Mouse (Mus musculus) Muller cell, postnatal 12 days (primary cell): ENCODE measurements around the gene Kl.

Experiments
- DNase-seq: peaks from one replicate; pipeline ENCODE4 v3.0.0-alpha.2; 2015; ENCODE audit errors: inconsistent ontology term

The Kl gene

DNA sequence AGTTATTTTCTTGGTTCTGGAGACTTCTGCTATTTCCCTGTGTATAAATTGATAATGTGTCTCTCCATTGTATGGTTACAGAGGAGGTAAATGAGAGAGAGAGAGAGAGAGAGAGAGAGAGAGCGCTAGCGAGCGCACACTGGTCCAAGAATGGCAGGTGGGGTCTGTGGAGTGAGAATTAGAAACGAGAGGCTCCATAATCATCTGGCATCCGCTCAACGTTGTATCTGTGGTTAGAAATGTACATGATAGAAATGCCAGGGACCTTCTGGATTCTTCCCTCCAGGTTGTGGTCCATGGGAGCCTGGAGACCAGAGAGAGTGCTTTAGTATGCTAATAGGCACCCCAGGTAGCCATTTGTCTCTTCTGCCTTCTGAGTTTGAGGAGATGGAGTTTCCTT is 76.5 kb downstream of the Kl start:
- no peak for DNase-seq

DNA sequence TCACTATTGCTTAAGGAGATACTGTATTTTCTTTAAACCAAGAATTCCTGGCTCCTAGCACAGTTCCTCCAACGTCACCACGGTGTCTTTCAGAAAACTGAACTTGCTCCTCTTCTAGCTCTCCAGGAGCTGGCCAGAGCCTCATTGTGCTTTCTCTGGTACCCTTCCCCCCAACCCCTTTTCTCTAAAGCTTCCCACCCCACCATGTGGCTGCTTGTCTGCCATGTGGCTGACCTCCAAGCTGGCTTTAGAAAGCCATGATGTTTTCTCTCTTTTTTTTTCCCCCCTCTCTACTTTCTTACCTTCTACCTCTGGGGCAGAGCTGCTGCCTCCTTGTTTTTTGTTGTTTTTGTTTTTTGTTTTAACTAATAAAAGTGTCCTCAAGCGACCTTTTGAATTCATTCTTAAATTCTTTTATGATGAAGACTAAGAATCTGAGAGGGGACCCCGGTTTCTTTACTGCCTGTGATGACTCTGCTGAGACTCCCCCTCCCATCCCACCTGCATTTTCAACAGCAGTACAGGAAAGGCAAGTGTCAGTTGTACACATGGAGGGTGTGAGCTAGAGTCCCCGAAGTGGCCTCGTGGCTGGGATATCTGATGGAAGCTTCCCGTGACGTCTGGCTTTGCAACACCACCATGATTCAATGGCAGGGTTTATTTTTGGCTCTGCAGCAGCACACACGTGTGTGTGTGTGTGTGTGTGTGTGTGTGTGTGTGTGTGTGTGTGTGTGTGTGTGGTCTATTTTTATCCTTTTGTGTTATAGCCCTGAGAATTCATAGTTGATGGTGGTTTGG is 82.5 kb downstream of the Kl start:
- DNase-seq, result no peak

DNA sequence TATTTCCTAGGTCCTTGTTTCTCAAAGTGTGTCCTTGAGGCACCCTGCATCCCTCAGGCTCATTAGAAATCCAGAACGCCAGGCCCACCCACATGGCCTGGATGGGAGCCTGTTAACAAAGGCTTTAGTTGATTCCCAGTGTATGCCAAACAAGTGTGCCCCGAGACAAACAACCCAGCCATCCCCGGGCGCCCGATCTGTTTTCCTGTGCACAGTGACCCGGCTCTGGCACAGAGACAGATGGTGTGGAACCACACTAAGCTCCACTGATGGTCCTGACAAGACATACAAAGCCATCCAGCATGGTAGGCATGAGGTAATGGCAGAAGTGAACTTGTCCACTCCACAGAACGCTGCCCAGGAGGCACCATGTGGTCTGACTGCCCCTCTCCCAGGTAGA is 85.5 kb downstream of the Kl start:
- DNase-seq, result no peak

GRCm38 (mm10) chr5:151042911-151043310 is 90.5 kb downstream of the Kl start:
- no peak for DNase-seq
